Mouse (Mus musculus): ENCODE measurements around the gene Pgr. TPM values are rescaled to one million over a fixed set of nuclear protein-coding genes. Genes with fewer than 3 reads are reported as not detected.

Gene Pgr
- total RNA-seq (2021), result under 1 TPM; 0.14 to 0.56 TPM
- long read RNA-seq, experiment 1, result 0 reads
- long read RNA-seq, experiment 2, result 0 reads

- no peak for DNase-seq (ENCODE audit: low spot score in 2 of 2)
Measured at GRCm38 (mm10) chr9:8899616-8900202, at the start of gene Pgr. Pgr (plus strand) TSS chr9:8899833.

DNA sequence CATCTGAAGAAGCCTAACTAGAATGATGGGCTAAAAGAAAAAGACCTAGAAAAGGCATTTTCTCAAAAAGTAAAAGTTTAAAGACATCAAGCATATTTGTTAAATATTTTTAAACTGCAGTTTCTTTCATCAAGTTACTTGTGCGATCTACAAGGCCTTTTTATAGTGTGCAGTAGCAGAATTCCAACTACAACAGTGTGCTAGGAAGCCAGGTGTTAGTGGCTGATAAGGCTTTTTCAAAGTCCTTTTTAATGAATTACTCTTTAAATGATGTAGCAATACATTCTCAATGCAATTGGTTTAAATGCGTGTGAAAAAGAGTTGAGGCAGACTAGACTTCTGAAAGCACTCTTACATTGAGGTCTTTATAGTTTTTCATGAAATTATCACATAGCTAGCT is 42.2 kb upstream of the Pgr start:
- no peak for DNase-seq (ENCODE audit: low spot score in 2 of 2)

- no peak for DNase-seq (ENCODE audit: low spot score in 2 of 2)
Measured at GRCm38 (mm10) chr9:8868511-8868910, 31.1 kb upstream of the Pgr start.

- no peak for DNase-seq (ENCODE audit: low spot score in 2 of 2)
Measured at GRCm38 (mm10) chr9:8895205-8895604, 4.4 kb upstream of the Pgr start.

DNA sequence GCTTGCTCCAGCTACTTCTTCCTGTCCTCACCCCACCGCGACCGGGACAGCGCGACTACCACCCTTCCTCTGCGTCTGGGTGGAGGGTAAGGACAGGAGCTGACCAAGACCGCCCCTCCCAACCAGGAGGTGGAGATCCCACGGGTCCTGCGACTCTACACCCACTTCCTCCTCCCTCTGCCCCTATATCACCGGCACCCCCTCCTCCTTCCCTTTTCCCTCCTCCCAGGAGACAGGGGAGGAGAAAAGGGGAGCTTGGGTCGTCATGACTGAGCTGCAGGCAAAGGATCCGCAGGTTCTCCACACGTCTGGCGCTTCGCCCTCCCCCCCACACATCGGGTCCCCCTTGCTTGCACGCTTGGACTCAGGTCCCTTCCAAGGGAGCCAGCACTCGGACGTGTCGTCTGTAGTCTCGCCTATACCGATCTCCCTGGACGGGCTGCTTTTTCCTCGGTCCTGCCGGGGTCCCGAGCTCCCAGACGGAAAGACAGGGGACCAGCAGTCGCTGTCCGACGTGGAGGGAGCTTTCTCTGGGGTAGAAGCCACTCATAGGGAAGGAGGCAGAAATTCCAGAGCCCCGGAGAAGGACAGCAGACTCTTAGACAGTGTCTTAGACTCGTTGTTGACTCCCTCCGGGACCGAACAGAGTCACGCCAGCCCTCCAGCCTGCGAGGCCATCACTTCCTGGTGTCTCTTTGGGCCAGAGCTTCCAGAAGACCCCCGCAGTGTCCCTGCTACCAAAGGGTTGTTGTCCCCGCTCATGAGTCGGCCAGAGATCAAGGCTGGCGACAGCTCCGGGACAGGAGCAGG is 775 bp downstream of the Pgr start:
- DNase-seq (ENCODE audit: low spot score in 2 of 2), result peak in 1 of 2 experiments; percentile 5

DNA sequence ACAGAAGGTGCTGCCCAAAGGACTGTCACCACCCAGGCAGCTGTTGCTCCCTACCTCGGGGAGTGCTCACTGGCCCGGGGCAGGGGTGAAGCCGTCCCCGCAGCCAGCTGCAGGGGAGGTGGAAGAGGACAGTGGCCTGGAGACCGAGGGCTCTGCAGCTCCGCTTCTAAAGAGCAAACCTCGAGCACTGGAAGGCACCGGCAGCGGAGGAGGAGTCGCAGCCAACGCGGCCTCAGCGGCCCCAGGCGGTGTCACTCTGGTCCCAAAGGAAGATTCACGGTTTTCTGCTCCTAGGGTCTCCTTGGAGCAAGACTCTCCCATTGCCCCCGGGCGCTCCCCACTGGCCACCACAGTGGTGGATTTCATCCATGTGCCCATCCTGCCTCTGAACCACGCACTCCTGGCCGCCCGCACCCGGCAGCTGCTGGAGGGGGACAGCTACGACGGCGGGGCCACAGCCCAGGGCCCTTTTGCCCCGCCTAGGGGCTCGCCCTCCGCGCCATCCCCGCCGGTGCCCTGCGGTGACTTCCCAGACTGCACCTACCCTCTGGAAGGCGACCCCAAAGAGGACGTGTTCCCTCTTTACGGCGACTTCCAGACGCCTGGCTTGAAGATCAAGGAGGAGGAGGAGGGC is 1.5 kb downstream of the Pgr start:
- DNase-seq (ENCODE audit: low spot score in 2 of 2), result no peak

- DNase-seq (ENCODE audit: low spot score in 2 of 2), result no peak
Measured at GRCm38 (mm10) chr9:8901647-8902131, 2.1 kb downstream of the Pgr start.

GRCm38 (mm10) chr9:8902277-8902676 is 2.6 kb downstream of the Pgr start:
- DNase-seq (ENCODE audit: low spot score in 2 of 2), result no peak

DNA sequence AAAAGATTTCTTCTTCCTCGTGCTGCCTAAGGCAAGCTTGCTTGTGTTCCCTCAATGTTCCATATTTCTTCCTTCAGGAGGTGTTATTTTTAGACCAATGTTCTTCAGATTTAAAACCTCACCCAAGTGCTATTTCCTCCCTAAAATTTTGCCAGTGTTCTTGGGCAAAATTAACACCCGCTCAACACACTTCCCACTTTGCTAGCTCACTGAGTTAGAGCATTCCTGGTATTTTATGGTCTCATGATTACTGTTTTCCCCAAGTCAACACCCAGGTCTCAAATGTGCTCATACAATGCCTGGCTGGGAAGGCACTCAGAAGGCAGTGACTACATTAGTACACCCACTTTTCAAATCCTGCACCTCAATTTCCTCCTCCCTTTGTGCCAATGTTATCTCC is 27.9 kb downstream of the Pgr start:
- no peak for DNase-seq (ENCODE audit: low spot score in 2 of 2)

DNA sequence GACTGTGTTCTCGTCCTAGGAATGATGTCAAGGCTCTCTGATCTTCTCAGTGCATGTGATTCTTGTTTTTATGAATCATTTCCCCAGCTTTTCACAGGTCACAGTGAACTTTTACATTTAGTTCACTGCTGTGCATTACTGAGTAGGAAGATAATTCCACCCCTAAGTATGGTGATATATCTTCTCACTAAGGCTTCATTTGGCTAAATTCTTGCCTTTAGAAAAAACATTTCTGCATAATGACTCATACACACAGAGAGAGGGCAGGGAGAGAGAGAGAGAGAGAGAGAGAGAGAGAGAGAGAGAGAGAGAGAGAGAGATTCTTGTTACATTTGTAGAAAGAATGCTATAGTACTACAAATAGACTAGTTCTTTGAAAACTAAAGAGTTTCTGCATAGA is 38.1 kb downstream of the Pgr start:
- DNase-seq (ENCODE audit: low spot score in 2 of 2), result no peak

GRCm38 (mm10) chr9:8953306-8953705 is 53.7 kb downstream of the Pgr start:
- no peak for DNase-seq (ENCODE audit: low spot score in 2 of 2)

DNA sequence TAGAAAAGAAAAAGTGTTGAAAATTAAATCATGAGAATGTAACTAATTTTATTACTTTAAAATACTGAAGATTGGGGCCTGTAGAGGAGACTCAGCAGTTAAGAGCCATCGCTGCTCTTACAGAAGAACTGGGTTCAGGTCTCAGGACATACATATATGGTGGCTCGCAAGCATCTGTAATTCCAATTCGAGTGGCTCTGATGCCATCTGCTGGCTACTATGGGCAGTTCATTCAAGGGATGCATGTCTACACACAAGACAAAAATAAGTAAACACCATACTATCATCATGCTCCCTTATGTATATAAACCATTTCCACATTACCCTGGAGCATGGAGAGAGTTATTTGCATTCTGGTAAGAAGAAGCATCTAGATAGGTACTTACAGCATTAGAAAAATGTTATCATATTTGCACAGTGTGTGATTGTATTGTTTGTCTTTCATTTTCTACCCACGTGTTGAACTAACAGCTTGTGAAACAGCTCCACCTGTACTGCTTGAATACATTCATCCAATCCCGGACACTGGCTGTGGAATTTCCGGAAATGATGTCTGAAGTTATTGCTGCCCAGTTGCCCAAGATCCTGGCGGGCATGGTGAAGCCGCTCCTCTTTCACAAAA is 65.0 kb downstream of the Pgr start:
- DNase-seq (ENCODE audit: low spot score in 2 of 2), result peak in 1 of 2 experiments; percentile 3

DNA sequence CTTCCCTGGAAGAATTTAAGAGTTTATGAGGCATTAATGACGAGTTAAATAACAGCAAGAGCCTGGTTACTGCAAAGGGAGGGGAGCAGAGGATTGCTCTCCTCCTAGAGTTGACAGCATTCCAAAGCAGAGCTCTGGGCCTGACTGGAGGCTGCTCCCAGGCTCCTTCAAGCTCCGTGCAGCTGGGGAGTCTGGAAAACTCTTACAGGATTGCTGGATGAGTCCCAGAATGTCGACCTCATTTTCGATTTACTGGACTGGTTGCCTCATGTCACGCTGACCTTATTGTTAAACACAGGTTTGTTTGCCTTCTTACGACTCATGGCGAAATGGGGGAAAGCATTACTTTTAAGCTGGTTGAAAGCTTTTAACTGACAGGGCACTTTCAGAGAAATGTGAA is 70.6 kb downstream of the Pgr start:
- DNase-seq (ENCODE audit: low spot score in 2 of 2), result no peak

- no peak for DNase-seq (ENCODE audit: low spot score in 2 of 2)
Measured at GRCm38 (mm10) chr9:8971491-8971890, 71.9 kb downstream of the Pgr start, which contains the start of gene Gm16485. Gm16485 (plus strand) TSS chr9:8971791.

- no peak for DNase-seq (ENCODE audit: low spot score in 2 of 2)
Measured at GRCm38 (mm10) chr9:8977775-8978174, 78.1 kb downstream of the Pgr start.

GRCm38 (mm10) chr9:8982315-8982714 is 82.7 kb downstream of the Pgr start:
- no peak for DNase-seq (ENCODE audit: low spot score in 2 of 2)

GRCm38 (mm10) chr9:8996494-8996893 is 96.9 kb downstream of the Pgr start:
- no peak for DNase-seq (ENCODE audit: low spot score in 2 of 2)

- no peak for DNase-seq (ENCODE audit: low spot score in 2 of 2)
Measured at GRCm38 (mm10) chr9:9001170-9001569, 101.5 kb downstream of the Pgr start.

DNA sequence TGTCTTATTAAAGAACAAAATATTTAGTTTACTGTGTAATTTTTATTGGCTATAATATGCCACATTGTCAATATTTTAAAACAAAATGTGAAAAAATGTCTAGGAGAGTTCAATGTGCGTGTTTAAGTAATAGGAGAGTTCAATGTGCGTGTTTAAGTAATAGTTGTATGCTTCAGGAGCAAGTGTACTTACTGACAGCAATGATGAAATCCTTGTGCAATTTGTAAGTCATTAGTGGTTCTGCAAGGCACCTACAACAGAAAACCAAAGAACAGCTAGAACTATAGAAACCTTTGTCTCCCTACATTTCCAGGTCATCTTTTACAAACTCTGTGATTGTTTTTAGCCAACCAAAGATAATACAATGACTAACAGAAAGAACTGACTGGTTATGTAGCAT is 115.5 kb downstream of the Pgr start:
- no peak for DNase-seq (ENCODE audit: low spot score in 2 of 2)
